Mouse (Mus musculus) G1E (cell line): ENCODE measurements at regions not wholly inside any gene's neighbourhood (a gene's known extent, or its start where the extent isn't known, plus 50 kb on each side); places are given as distances from the start of the nearest gene placed in this dataset.

Experiments used
- CTCF ChIP-seq: IDR thresholded peaks from 2 replicates; pipeline ENCODE4 v1.5.1; 2012; ENCODE audit warnings: low read depth, low read length, inconsistent platforms, mixed read lengths
- TAL1 ChIP-seq: conservative IDR thresholded peaks from 2 replicates; pipeline ENCODE4 v1.6.1; 2012; ENCODE audit warnings: low read depth, low read length, inconsistent platforms, mixed read lengths

DNA sequence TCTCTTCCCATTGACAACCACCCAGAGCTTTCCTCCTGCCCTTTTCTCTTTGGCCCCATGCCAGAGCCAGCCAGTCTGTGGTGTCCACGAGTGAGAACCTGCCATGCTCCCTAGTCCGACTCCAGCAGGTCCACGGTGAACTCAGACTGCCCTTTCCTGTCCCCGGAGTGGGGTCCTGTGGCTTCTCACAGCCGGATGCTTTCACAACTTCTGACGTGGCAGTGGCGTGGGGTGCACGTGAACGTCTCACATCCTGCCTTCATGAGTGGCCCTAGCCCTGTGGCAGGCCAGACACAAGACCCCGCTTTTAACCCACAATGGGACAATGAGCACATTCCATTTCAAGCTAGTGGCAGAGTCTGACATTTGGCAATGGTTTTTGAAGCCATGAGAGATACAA, 107.5 kb upstream of the Gm28710 start:
- TF ChIP-seq TAL1 (no peak), CTCF (no peak)
